ENCODE assay signal across 13 mouse cellular contexts in the genomic region with DNA sequence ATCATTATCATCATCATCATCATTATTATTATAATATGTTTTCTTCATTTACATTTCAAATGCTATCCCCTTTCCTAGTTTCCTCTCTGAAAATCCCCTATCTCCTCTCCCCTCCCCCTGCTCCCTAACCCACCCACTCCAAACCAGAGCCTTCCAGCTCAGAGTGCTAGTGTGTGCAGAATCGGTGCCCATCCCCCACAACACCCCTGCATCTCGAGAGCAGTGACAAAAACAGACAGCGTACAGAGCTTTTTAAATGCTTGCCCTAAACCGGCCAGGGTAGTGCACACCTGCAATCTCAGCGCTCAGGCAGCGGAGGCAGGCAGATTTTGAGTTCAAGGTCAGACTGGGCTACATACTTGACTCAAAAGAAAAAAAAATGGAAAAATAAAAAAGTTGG. TPM values are rescaled to one million over a fixed set of nuclear protein-coding genes. Genes with fewer than 3 reads are reported as not detected.
DNase-seq lines count a peak whose midpoint lies in the region; ATAC-seq lines count a peak whose summit lies in the region.
"Had no signal": no experiment of that assay in that cellular context is flagged by ENCODE, and none has a peak within 500 bp of the region (broad histone marks: within the 10 kb centered on the region; RNA-seq: fewer than 3 reads in every experiment).

No protein-coding gene starts in this region.

- H3K9me3 ChIP-seq in midbrain, embryonic 12.5 days, result no peaks in the 10 kb centered on the region
- no peaks in the 10 kb centered on the region for H3K9me3 ChIP-seq in midbrain, embryonic 16.5 days (replicated peaks; ENCODE audit: control insufficient read depth, low read length, poor library complexity, severe bottlenecking)
- H3K9me3 ChIP-seq in midbrain, embryonic 14.5 days (ENCODE audit: control insufficient read depth, low read length), result no peaks in the 10 kb centered on the region
- H3K9me3 ChIP-seq: hindbrain, embryonic 12.5 days had no signal

- no peak overlapping the region for H3K27ac ChIP-seq in midbrain, embryonic 12.5 days (replicated peaks)
- no peak overlapping the region for H3K27ac ChIP-seq in midbrain, embryonic 16.5 days (ENCODE audit: low read length)
- no peak overlapping the region for H3K27ac ChIP-seq in midbrain, embryonic 14.5 days (replicated peaks; ENCODE audit: low read depth, low read length)
- H3K27ac ChIP-seq: hindbrain, embryonic 12.5 days; stomach, postnatal 0 days had no signal

- DNase-seq in frontal cortex, postnatal 36 days (ENCODE audit: low spot score in 2 of 2), result peak; percentile 15 to 40
- peak; percentile 22 for DNase-seq in WW6 (ENCODE audit: low read depth, low spot score)
- peak; percentile 24 for DNase-seq in midbrain, embryonic 14.5 days
- DNase-seq: cerebellum, adult 18-20 months; gastrocnemius, postnatal 36 days; kidney, adult 2 months; lung, embryonic 14.5 days had no signal

- no peak overlapping the region for H3K4me3 ChIP-seq in midbrain, embryonic 12.5 days
- H3K4me3 ChIP-seq in midbrain, embryonic 16.5 days (ENCODE audit: low read depth, low read length), result no peak overlapping the region
- no peak overlapping the region for H3K4me3 ChIP-seq in midbrain, embryonic 14.5 days (replicated peaks; ENCODE audit: low read depth, low read length)
- H3K4me3 ChIP-seq: hindbrain, embryonic 12.5 days had no signal

- H3K27me3 ChIP-seq in midbrain, embryonic 12.5 days, result no peaks in the 10 kb centered on the region
- H3K27me3 ChIP-seq in midbrain, embryonic 16.5 days (ENCODE audit: control insufficient read depth, insufficient read depth, low read depth, low read length), result no peaks in the 10 kb centered on the region
- H3K27me3 ChIP-seq in midbrain, embryonic 14.5 days (ENCODE audit: control insufficient read depth, insufficient read depth, low read length), result no peaks in the 10 kb centered on the region
- H3K27me3 ChIP-seq: hindbrain, embryonic 12.5 days had no signal

- no peaks in the 10 kb centered on the region for H3K36me3 ChIP-seq in midbrain, embryonic 12.5 days
- no peaks in the 10 kb centered on the region for H3K36me3 ChIP-seq in midbrain, embryonic 16.5 days (ENCODE audit: control insufficient read depth, insufficient read depth, low read length)
- no peaks in the 10 kb centered on the region for H3K36me3 ChIP-seq in midbrain, embryonic 14.5 days (ENCODE audit: control insufficient read depth, insufficient read depth, low read length)
- H3K36me3 ChIP-seq: hindbrain, embryonic 12.5 days had no signal

- H3K9ac ChIP-seq in midbrain, embryonic 12.5 days (replicated peaks), result no peak overlapping the region
- H3K9ac ChIP-seq in midbrain, embryonic 16.5 days (ENCODE audit: low read depth, low read length), result no peak overlapping the region
- H3K9ac ChIP-seq in midbrain, embryonic 14.5 days (replicated peaks; ENCODE audit: low read length), result no peak overlapping the region
- H3K9ac ChIP-seq: hindbrain, embryonic 12.5 days; lung, embryonic 14.5 days had no signal

- no peak for ATAC-seq in frontal cortex, adult (ENCODE audit: low TSS enrichment)
- ATAC-seq in midbrain, embryonic 12.5 days (ENCODE audit: low FRiP score, low read depth), result peak; percentile 81
- no peak for ATAC-seq in midbrain, embryonic 16.5 days
- no peak for ATAC-seq in midbrain, embryonic 14.5 days (ENCODE audit: low FRiP score, low TSS enrichment)
- ATAC-seq in CD4-positive, CD25-positive, alpha-beta regulatory T cell, adult 4 months, result no peak

- WGBS in midbrain, embryonic 12.5 days, result 33% methylated on average over 6 of the region's 6 CpGs
- 21% methylated on average over 6 of the region's 6 CpGs for WGBS in midbrain, embryonic 16.5 days
- WGBS in midbrain, embryonic 14.5 days, result 33% methylated on average over 6 of the region's 6 CpGs

- peaks cover 3% of the 10 kb centered on the region; the same call in 1 of the 2 replicates for H3K4me1 ChIP-seq in midbrain, embryonic 12.5 days
- H3K4me1 ChIP-seq in midbrain, embryonic 16.5 days (ENCODE audit: control insufficient read depth, insufficient read depth, low read length), result no peaks in the 10 kb centered on the region
- no peaks in the 10 kb centered on the region for H3K4me1 ChIP-seq in midbrain, embryonic 14.5 days (ENCODE audit: control insufficient read depth, insufficient read depth, low read length)
- H3K4me1 ChIP-seq: hindbrain, embryonic 12.5 days had no signal

- no peak overlapping the region for H3K4me2 ChIP-seq in midbrain, embryonic 12.5 days (replicated peaks)
- no peak overlapping the region for H3K4me2 ChIP-seq in midbrain, embryonic 16.5 days (ENCODE audit: low read length)
- H3K4me2 ChIP-seq in midbrain, embryonic 14.5 days (ENCODE audit: low read length), result no peak overlapping the region
- H3K4me2 ChIP-seq: hindbrain, embryonic 12.5 days; lung, embryonic 14.5 days had no signal

RNA-seq across cellular contexts. Expression of a gene that starts 22.3 kb away (rescaled TPM):
- 0.65 and 1.0 TPM in 2 replicates for polyA plus RNA-seq in midbrain, embryonic 12.5 days (2016; fragmentation: Nextera tagmentation; extraction: Ambion mirVana)
- 12.8 and 14.0 TPM in 2 replicates for polyA plus RNA-seq in midbrain, embryonic 16.5 days (2015; fragmentation: Nextera tagmentation; extraction: Ambion mirVana)
- polyA plus RNA-seq in midbrain, embryonic 14.5 days (2014; fragmentation: Nextera tagmentation; extraction: Ambion mirVana), result 8.6 and 18.6 TPM in 2 replicates
- not detected for polyA plus RNA-seq in CD4-positive, CD25-positive, alpha-beta regulatory T cell, adult 4 months (2017; shearing (Covaris generic))
